Mouse (Mus musculus): ENCODE measurements around the gene Tbcc. TPM values are rescaled to one million over a fixed set of nuclear protein-coding genes. Genes with fewer than 3 reads are reported as not detected.

Gene Tbcc
- polyA plus RNA-seq, 1 experiment from 2014 or later: 48.2 TPM

- peak overlapping the region; percentile 86 for H3K4me3 ChIP-seq (replicated peaks)
These were observed 34.4 kb upstream of the Tbcc start for GRCm38 (mm10) chr17:46856107-46856388.

GRCm38 (mm10) chr17:46856471-46857360 lies 33.8 kb upstream of the Tbcc start:
- H3K9me3 ChIP-seq: no peaks in the 10 kb centered on the region
- H3K36me3 ChIP-seq: no peaks in the 10 kb centered on the region; the same call in 1 of the 2 replicates
- H3K9ac ChIP-seq: peak overlapping the region; percentile 100
- H3K27ac ChIP-seq: peak overlapping the region; percentile 100
- H3K4me3 ChIP-seq (replicated peaks): peak overlapping the region; percentile 86
- under 1% methylated on average over 87 of the region's 87 CpGs for WGBS
- peak overlapping the region; percentile 59 for H3K4me2 ChIP-seq (replicated peaks)
- H3K4me1 ChIP-seq (replicated peaks): peaks cover 25% of the 10 kb centered on the region
- H3K27me3 ChIP-seq (replicated peaks): no peaks in the 10 kb centered on the region
- ATAC-seq: peak; percentile 50

More at GRCm38 (mm10) chr17:46856107-46856388, 34.4 kb upstream of the Tbcc start:
- 9% methylated on average over 4 of the region's 4 CpGs for WGBS
- peak overlapping the region; percentile 49 for H3K4me2 ChIP-seq (replicated peaks)
- H3K9me3 ChIP-seq: no peaks in the 10 kb centered on the region
- ATAC-seq: no peak
- H3K36me3 ChIP-seq: no peaks in the 10 kb centered on the region; the same call in 1 of the 2 replicates
- H3K27ac ChIP-seq: peak overlapping the region; percentile 100
- H3K9ac ChIP-seq: peak overlapping the region; percentile 100
- H3K4me1 ChIP-seq (replicated peaks): peaks cover 25% of the 10 kb centered on the region
- H3K27me3 ChIP-seq (replicated peaks): no peaks in the 10 kb centered on the region

DNA sequence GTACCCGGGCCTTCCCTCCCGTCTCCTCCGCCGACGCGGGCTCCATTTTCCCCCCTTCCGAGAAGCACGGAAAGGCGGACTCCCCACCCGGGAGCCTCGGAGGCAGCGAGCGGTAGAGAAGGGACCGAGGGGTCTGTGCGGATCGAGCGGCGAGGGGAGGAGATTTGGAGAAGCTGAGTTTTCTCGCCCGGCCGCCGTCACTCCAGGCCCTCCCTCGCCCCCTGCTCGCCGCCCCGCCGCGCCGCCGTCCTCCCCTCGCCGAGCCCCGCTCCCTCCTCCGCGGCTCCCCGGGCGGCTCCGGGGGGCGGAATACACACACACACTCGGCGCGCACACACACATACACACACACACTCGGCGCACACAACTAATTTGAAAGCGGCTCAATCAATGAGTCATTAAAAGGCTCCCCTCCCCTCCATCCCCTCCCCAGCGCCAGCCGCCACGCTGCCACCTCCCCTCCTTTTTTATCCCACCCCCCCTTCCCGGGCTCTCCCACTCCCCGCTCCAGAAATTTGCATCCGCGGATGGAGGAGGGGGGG lies 33.1 kb upstream of the Tbcc start:
- ATAC-seq: peak; percentile 76
- Histone ChIP-seq H3K9me3 (no peaks in the 10 kb centered on the region), H3K27me3 (replicated peaks) (no peaks in the 10 kb centered on the region), H3K4me2 (replicated peaks) (peak overlapping the region; percentile 59), H3K9ac (peak overlapping the region; percentile 100), H3K4me1 (replicated peaks) (peaks cover 25% of the 10 kb centered on the region), H3K27ac (peak overlapping the region; percentile 100), H3K4me3 (replicated peaks) (peak overlapping the region; percentile 86), H3K36me3 (no peaks in the 10 kb centered on the region; the same call in 1 of the 2 replicates)
- 0% methylated on average over 34 of the region's 52 CpGs for WGBS

GRCm38 (mm10) chr17:46857903-46858748 lies 32.4 kb upstream of the Tbcc start, which contains the start of gene Bicral:
TSS of gene Bicral (minus strand) at chr17:46858482.
- Histone ChIP-seq H3K27ac (peak within 1 kb of the TSS; percentile 100), H3K4me1 (replicated peaks) (peaks cover 19% of the 10 kb centered on the region), H3K4me2 (replicated peaks) (peak within 1 kb of the TSS; percentile 59), H3K4me3 (replicated peaks) (peak within 1 kb of the TSS; percentile 86), H3K9ac (peak within 1 kb of the TSS; percentile 100), H3K36me3 (no peaks in the 10 kb centered on the region; the same call in 1 of the 2 replicates), H3K27me3 (replicated peaks) (no peaks in the 10 kb centered on the region), H3K9me3 (no peaks in the 10 kb centered on the region)
- under 1% methylated on average over 62 of the region's 65 CpGs for WGBS
- peak; percentile 70 for ATAC-seq

- 20% methylated on average over 9 of the region's 9 CpGs for WGBS
- peak overlapping the region; percentile 86 for H3K4me3 ChIP-seq (replicated peaks)
- H3K9ac ChIP-seq: peak overlapping the region; percentile 100
- H3K27me3 ChIP-seq (replicated peaks): no peaks in the 10 kb centered on the region
- H3K27ac ChIP-seq: peak overlapping the region; percentile 100
- no peaks in the 10 kb centered on the region for H3K9me3 ChIP-seq
- peak overlapping the region; percentile 59 for H3K4me2 ChIP-seq (replicated peaks)
- peaks cover 13% of the 10 kb centered on the region for H3K4me1 ChIP-seq (replicated peaks)
- H3K36me3 ChIP-seq: no peaks in the 10 kb centered on the region; the same call in 1 of the 2 replicates
- no peak for ATAC-seq
These were observed 31.6 kb upstream of the Tbcc start for GRCm38 (mm10) chr17:46858749-46859444.

DNA sequence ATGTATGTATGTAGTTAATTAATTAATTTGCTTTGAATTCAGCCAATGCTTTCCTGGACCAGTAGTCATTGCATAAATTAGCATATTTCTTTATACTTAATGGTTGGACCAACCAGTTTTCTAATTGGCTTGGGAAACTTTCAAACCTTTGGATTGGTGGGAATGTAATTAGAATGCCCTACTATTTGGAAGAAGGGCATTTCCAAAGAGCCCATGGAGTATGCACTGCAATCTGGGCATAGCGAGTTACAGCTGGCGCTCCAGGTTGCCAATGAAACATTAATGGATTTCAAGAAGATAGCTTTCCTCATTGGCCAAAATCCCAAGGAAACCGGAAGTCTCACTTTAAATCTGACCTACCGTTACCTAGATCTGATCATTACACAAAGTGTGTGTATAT lies 30.4 kb upstream of the Tbcc start:
- Histone ChIP-seq H3K9me3 (no peaks in the 10 kb centered on the region), H3K9ac (no peak overlapping the region), H3K4me3 (replicated peaks) (no peak overlapping the region), H3K4me1 (replicated peaks) (peaks cover 3% of the 10 kb centered on the region; the same call in 1 of the 2 replicates), H3K36me3 (no peaks in the 10 kb centered on the region), H3K4me2 (replicated peaks) (no peak overlapping the region), H3K27ac (no peak overlapping the region), H3K27me3 (replicated peaks) (no peaks in the 10 kb centered on the region)
- 92% methylated on average over 4 of the region's 4 CpGs for WGBS
- no peak for ATAC-seq

GRCm38 (mm10) chr17:46864566-46865195 lies 25.8 kb upstream of the Tbcc start:
- H3K4me1 ChIP-seq (replicated peaks): no peaks in the 10 kb centered on the region
- no peaks in the 10 kb centered on the region for H3K36me3 ChIP-seq
- H3K9ac ChIP-seq: no peak overlapping the region
- no peak overlapping the region for H3K4me2 ChIP-seq (replicated peaks)
- H3K27ac ChIP-seq: no peak overlapping the region
- H3K4me3 ChIP-seq (replicated peaks): no peak overlapping the region
- no peak for ATAC-seq
- no peaks in the 10 kb centered on the region for H3K27me3 ChIP-seq (replicated peaks)
- 69% methylated on average over 7 of the region's 7 CpGs for WGBS
- H3K9me3 ChIP-seq: no peaks in the 10 kb centered on the region

DNA sequence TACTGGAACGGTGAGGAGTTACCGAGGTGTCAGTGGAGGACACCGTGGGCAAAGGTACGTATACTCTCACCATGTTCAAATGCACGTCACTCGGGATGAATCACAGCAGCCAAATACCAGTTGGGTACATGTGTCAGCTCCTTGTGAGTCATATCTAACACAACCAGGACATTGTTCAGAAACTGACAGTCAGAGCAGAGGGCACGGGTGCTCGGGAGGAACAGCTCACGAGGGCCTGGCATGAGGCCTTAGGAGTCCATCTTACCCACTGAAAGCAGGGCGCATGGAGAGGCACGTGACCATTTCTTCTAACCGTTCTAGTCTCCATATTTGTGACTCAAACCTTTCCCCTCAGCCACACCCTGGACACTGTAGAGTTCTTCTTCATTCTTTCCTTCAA lies 23.6 kb upstream of the Tbcc start:
- H3K4me2 ChIP-seq (replicated peaks): no peak overlapping the region
- no peaks in the 10 kb centered on the region for H3K36me3 ChIP-seq
- no peak overlapping the region for H3K9ac ChIP-seq
- H3K27me3 ChIP-seq (replicated peaks): no peaks in the 10 kb centered on the region
- no peak overlapping the region for H3K27ac ChIP-seq
- ATAC-seq: no peak
- H3K4me3 ChIP-seq (replicated peaks): no peak overlapping the region
- WGBS: 86% methylated on average over 12 of the region's 12 CpGs
- no peaks in the 10 kb centered on the region for H3K9me3 ChIP-seq
- no peaks in the 10 kb centered on the region for H3K4me1 ChIP-seq (replicated peaks)

DNA sequence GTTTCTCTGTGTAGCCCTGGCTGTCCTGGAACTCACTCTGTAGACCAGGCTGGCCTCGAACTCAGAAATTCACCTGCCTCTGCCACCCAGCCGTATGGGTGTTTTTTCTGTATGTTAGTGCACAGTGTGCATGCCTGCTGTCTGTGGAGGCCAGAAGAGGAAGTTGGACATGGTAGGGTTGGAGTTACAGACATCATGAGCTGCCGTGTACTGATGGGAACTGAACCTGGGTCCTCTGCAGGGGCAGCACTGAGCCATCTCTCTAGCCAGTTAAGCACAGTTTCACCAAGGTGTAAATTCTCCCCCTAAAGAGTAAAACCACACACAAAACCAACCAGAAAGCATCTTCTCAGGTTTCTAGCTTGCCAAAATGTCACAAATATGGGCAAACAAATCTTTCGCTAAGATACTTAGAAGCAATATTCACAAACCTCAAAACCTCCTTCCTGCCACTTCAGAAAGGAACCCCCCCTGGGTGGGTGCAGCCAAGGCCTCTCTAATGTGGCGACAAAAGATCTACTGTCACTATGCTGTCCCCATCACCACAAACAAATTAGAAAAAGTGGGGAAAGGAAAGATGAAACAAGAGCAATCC lies 20.2 kb upstream of the Tbcc start:
- no peaks in the 10 kb centered on the region for H3K36me3 ChIP-seq
- no peak overlapping the region for H3K4me3 ChIP-seq (replicated peaks)
- H3K27me3 ChIP-seq (replicated peaks): no peaks in the 10 kb centered on the region
- peaks cover 9% of the 10 kb centered on the region for H3K4me1 ChIP-seq (replicated peaks)
- no peak overlapping the region for H3K27ac ChIP-seq
- ATAC-seq: no peak
- no peak overlapping the region for H3K9ac ChIP-seq
- 85% methylated on average over 5 of the region's 5 CpGs for WGBS
- no peak overlapping the region for H3K4me2 ChIP-seq (replicated peaks)
- no peaks in the 10 kb centered on the region for H3K9me3 ChIP-seq

GRCm38 (mm10) chr17:46870913-46871312 lies 19.6 kb upstream of the Tbcc start:
- no peaks in the 10 kb centered on the region for H3K27me3 ChIP-seq (replicated peaks)
- H3K27ac ChIP-seq: no peak overlapping the region
- ATAC-seq: no peak
- H3K9me3 ChIP-seq: no peaks in the 10 kb centered on the region
- no peak overlapping the region for H3K4me3 ChIP-seq (replicated peaks)
- no peak overlapping the region for H3K9ac ChIP-seq
- no peak overlapping the region for H3K4me2 ChIP-seq (replicated peaks)
- WGBS: 38% methylated on average over 1 of the region's 1 CpGs
- H3K36me3 ChIP-seq: no peaks in the 10 kb centered on the region
- peaks cover 9% of the 10 kb centered on the region for H3K4me1 ChIP-seq (replicated peaks)

- WGBS: 76% methylated on average over 7 of the region's 7 CpGs
- Histone ChIP-seq H3K36me3 (no peaks in the 10 kb centered on the region), H3K4me2 (replicated peaks) (no peak overlapping the region), H3K4me3 (replicated peaks) (no peak overlapping the region), H3K4me1 (replicated peaks) (peaks cover 13% of the 10 kb centered on the region), H3K9me3 (no peaks in the 10 kb centered on the region), H3K9ac (no peak overlapping the region), H3K27ac (no peak overlapping the region), H3K27me3 (replicated peaks) (no peaks in the 10 kb centered on the region)
- ATAC-seq: no peak
These were observed 17.7 kb upstream of the Tbcc start for GRCm38 (mm10) chr17:46872806-46873205.
